Comparison of ENCODE assay signal across 10 mouse cellular contexts in genomic region chr17:73034981-73035481, GRCm38 (mm10).
DNase-seq lines count a peak whose midpoint lies in the region; ATAC-seq and TF ChIP-seq lines count a peak whose summit lies in the region.
"Had no signal": no experiment of that assay in that cellular context is flagged by ENCODE, and none has a peak within 500 bp of the region (broad histone marks: within the 10 kb centered on the region; RNA-seq: fewer than 3 reads in every experiment).

No protein-coding gene starts in this region.

- TF ChIP-seq POLR2A in spleen, adult 2 months (IDR thresholded peaks at IDR 0.05; ENCODE audit: low read depth, low read length) = no peak

- DNase-seq in spleen, adult 2 months (ENCODE audit: low read depth in 1 of 2, low spot score in 2 of 2) = peak; percentile 20 to 49
- DNase-seq in spleen, postnatal 10 days (ENCODE audit: low spot score in 2 of 2) = no peak
- peak; percentile 31 for DNase-seq in large intestine, adult 2 months (ENCODE audit: low read depth, low spot score)
- DNase-seq in yolk sac, embryonic 10.5 days (ENCODE audit: low spot score) = peak; percentile 81
- DNase-seq in natural killer cell, adult 2 months (ENCODE audit: low spot score in 2 of 2) = no peak
- DNase-seq in midbrain, embryonic 11.5 days (ENCODE audit: low spot score, missing footprints) = no peak
- DNase-seq in frontal cortex, adult 2 months (ENCODE audit: extremely low spot score in 1 of 2, low spot score in 1 of 2) = no peak
- DNase-seq: cerebellum, adult 8-10 months; right cerebral cortex, postnatal 4 days had no signal

- H3K9me3 ChIP-seq in heart, embryonic 16.5 days (replicated peaks; ENCODE audit: control insufficient read depth, low read length) = no peaks in the 10 kb centered on the region
- H3K9me3 ChIP-seq in midbrain, embryonic 11.5 days (ENCODE audit: control insufficient read depth, low read length) = no peaks in the 10 kb centered on the region

- no peak overlapping the region for H3K4me3 ChIP-seq in spleen, adult 2 months (ENCODE audit: extremely low read depth, insufficient read depth, insufficient read length)
- H3K4me3 ChIP-seq in heart, embryonic 16.5 days (ENCODE audit: low read length) = no peak overlapping the region
- no peak overlapping the region for H3K4me3 ChIP-seq in midbrain, embryonic 11.5 days (ENCODE audit: low read depth, low read length)

- H3K27me3 ChIP-seq in spleen, adult 2 months (ENCODE audit: control insufficient read depth, insufficient read depth, low read length) = no peaks in the 10 kb centered on the region
- H3K27me3 ChIP-seq in heart, embryonic 16.5 days (ENCODE audit: control insufficient read depth, insufficient read depth, low read length) = no peaks in the 10 kb centered on the region
- no peaks in the 10 kb centered on the region for H3K27me3 ChIP-seq in midbrain, embryonic 11.5 days (ENCODE audit: control insufficient read depth, insufficient read depth, low read length)

- WGBS in spleen, adult 2 months = 23% methylated on average over 8 of the region's 8 CpGs
- WGBS in heart, embryonic 16.5 days = 28% methylated on average over 8 of the region's 8 CpGs
- WGBS in large intestine, adult 2 months = 9% methylated on average over 8 of the region's 8 CpGs
- 53% methylated on average over 8 of the region's 8 CpGs for WGBS in midbrain, embryonic 11.5 days

- no peaks in the 10 kb centered on the region for H3K36me3 ChIP-seq in spleen, adult 2 months (ENCODE audit: control insufficient read depth, insufficient read depth, low read length)
- no peaks in the 10 kb centered on the region for H3K36me3 ChIP-seq in heart, embryonic 16.5 days (ENCODE audit: control insufficient read depth, insufficient read depth)
- H3K36me3 ChIP-seq in midbrain, embryonic 11.5 days (ENCODE audit: control insufficient read depth, insufficient read depth, low read length) = no peaks in the 10 kb centered on the region

- H3K4me1 ChIP-seq in spleen, adult 2 months (ENCODE audit: control insufficient read depth, insufficient read depth, insufficient read length) = peaks cover 46% of the 10 kb centered on the region; the same call in 1 of the 2 replicates
- H3K4me1 ChIP-seq in heart, embryonic 16.5 days (ENCODE audit: control insufficient read depth, insufficient read depth, low read length) = peaks cover 25% of the 10 kb centered on the region
- H3K4me1 ChIP-seq in midbrain, embryonic 11.5 days (ENCODE audit: control insufficient read depth, insufficient read depth, low read length) = no peaks in the 10 kb centered on the region

- H3K9ac ChIP-seq in heart, embryonic 16.5 days (ENCODE audit: low read length) = no peak overlapping the region
- H3K9ac ChIP-seq in midbrain, embryonic 11.5 days (ENCODE audit: low read length) = no peak overlapping the region

- TF ChIP-seq CTCF in spleen, adult 2 months (IDR thresholded peaks at IDR 0.05; ENCODE audit: extremely low read depth, insufficient read depth, insufficient read length, insufficient replicate concordance) = no peak

- H3K4me2 ChIP-seq in heart, embryonic 16.5 days (ENCODE audit: low read depth, low read length) = no peak overlapping the region
- H3K4me2 ChIP-seq in midbrain, embryonic 11.5 days = no peak overlapping the region

- no peak for ATAC-seq in heart, embryonic 16.5 days (replicated peaks; ENCODE audit: extremely low read depth, insufficient read depth, low FRiP score)
- no peak for ATAC-seq in midbrain, embryonic 11.5 days (ENCODE audit: low FRiP score)

- peak overlapping the region; percentile 98 for H3K27ac ChIP-seq in spleen, adult 2 months (ENCODE audit: insufficient read depth, low read length)
- H3K27ac ChIP-seq in heart, embryonic 16.5 days (ENCODE audit: low read length) = peak overlapping the region; percentile 47
- no peak overlapping the region for H3K27ac ChIP-seq in midbrain, embryonic 11.5 days (ENCODE audit: low read depth, low read length)

Comparison
In these comparisons a context has a peak if more than half of its experiments do, and no peak if none do; other contexts are left out.
1. DNase-seq: peak in spleen, adult 2 months (2 of 2), large intestine, adult 2 months (single experiment) and yolk sac, embryonic 10.5 days (single experiment); none in spleen, postnatal 10 days (0 of 2), natural killer cell, adult 2 months (0 of 2), midbrain, embryonic 11.5 days (single experiment) and frontal cortex, adult 2 months (0 of 2).